Mouse (Mus musculus) spleen, adult 2 months (tissue): ENCODE measurements at regions not wholly inside any gene's neighbourhood (a gene's known extent, or its start where the extent isn't known, plus 50 kb on each side); places are given as distances from the start of the nearest gene placed in this dataset.

ENCODE experiments used
- DNase-seq, 2 experiments: peaks; one replicate each; pipeline versions ENCODE4 v3.0.0 to v3.0.0-alpha.2; 2012 to 2021; ENCODE audit warnings: low spot score in 2 of 2, low read depth in 1 of 2
- H3K27ac ChIP-seq: fragments of 200-500 bp; 2 replicates; pipeline ENCODE4 v1.5.1; 2012; ENCODE audit warnings: low read length, inconsistent platforms; ENCODE audit not compliant: insufficient read depth
- H3K27me3 ChIP-seq: fragments of 200-500 bp; 2 replicates; pipeline ENCODE4 v1.6.1; 2012; ENCODE audit warnings: mild to moderate bottlenecking, moderate library complexity, low read length, inconsistent platforms; ENCODE audit not compliant: control insufficient read depth, insufficient read depth
- H3K36me3 ChIP-seq: fragments of 200-500 bp; 2 replicates; pipeline ENCODE4 v1.6.1; 2012; ENCODE audit warnings: mild to moderate bottlenecking, low read length, inconsistent platforms; ENCODE audit not compliant: control insufficient read depth, insufficient read depth
- H3K4me1 ChIP-seq: fragments of 200-500 bp; 2 replicates; pipeline ENCODE4 v1.6.1; 2011; ENCODE audit warnings: inconsistent platforms; ENCODE audit not compliant: control insufficient read depth, insufficient read depth, insufficient read length
- H3K4me3 ChIP-seq: fragments of 200-500 bp; 2 replicates; pipeline ENCODE4 v1.5.1; 2011; ENCODE audit warnings: mild to moderate bottlenecking, inconsistent platforms; ENCODE audit not compliant: insufficient read depth, insufficient read length; ENCODE audit errors: extremely low read depth
- CTCF ChIP-seq: fragments of 200-500 bp; IDR thresholded peaks from 2 replicates; pipeline ENCODE4 v1.5.1; 2011; ENCODE audit warnings: mild to moderate bottlenecking, inconsistent platforms; ENCODE audit not compliant: insufficient read depth, insufficient read length, insufficient replicate concordance; ENCODE audit errors: extremely low read depth
- POLR2A ChIP-seq: fragments of 200-500 bp; IDR thresholded peaks from 2 replicates; pipeline ENCODE4 v1.6.1; 2011; ENCODE audit warnings: low read depth, low read length, inconsistent platforms
- WGBS: fragments of 180-500 bp; shearing (Covaris S2); methylation state at CpG from one replicate; pipeline ENCODE4 v1.1.7; 2018; 5-methylcytosine and 5-hydroxymethylcytosine counted together

- TF ChIP-seq POLR2A (no peak), CTCF (no peak)
- Histone ChIP-seq H3K27me3 (no peaks in the 10 kb centered on the region), H3K27ac (no peak overlapping the region), H3K36me3 (no peaks in the 10 kb centered on the region), H3K4me1 (no peaks in the 10 kb centered on the region), H3K4me3 (no peak overlapping the region)
- 96% methylated on average over 1 of the region's 1 CpGs for WGBS
- DNase-seq: no peak
These were observed 82.7 kb upstream of the Gm6993 start for GRCm38 (mm10) chr12:31157890-31158289.

- DNase-seq: no peak
- H3K27ac ChIP-seq: no peak overlapping the region
- no peaks in the 10 kb centered on the region for H3K27me3 ChIP-seq
- H3K36me3 ChIP-seq: no peaks in the 10 kb centered on the region
- H3K4me3 ChIP-seq: no peak overlapping the region
- TF ChIP-seq CTCF (no peak), POLR2A (no peak)
- no peaks in the 10 kb centered on the region for H3K4me1 ChIP-seq
- WGBS: 41% methylated on average over 4 of the region's 4 CpGs
These were observed 81.7 kb upstream of the Gm6993 start for GRCm38 (mm10) chr12:31158885-31159284.

GRCm38 (mm10) chr12:31159378-31159777 is 81.2 kb upstream of the Gm6993 start:
- 74% methylated on average over 7 of the region's 7 CpGs for WGBS
- H3K27me3 ChIP-seq: no peaks in the 10 kb centered on the region
- no peak for DNase-seq
- no peaks in the 10 kb centered on the region for H3K4me1 ChIP-seq
- no peak overlapping the region for H3K4me3 ChIP-seq
- no peaks in the 10 kb centered on the region for H3K36me3 ChIP-seq
- TF ChIP-seq CTCF: no peak
- no peak for TF ChIP-seq POLR2A
- H3K27ac ChIP-seq: no peak overlapping the region

GRCm38 (mm10) chr12:31168221-31168890 is 72.2 kb upstream of the Gm6993 start:
- no peaks in the 10 kb centered on the region for H3K36me3 ChIP-seq
- DNase-seq: no peak
- H3K4me3 ChIP-seq: no peak overlapping the region
- WGBS: 71% methylated on average over 4 of the region's 4 CpGs
- no peak overlapping the region for H3K27ac ChIP-seq
- no peak for TF ChIP-seq POLR2A
- no peak for TF ChIP-seq CTCF
- no peaks in the 10 kb centered on the region for H3K4me1 ChIP-seq
- H3K27me3 ChIP-seq: no peaks in the 10 kb centered on the region

GRCm38 (mm10) chr12:31170111-31170510 is 70.5 kb upstream of the Gm6993 start:
- H3K27ac ChIP-seq: no peak overlapping the region
- 68% methylated on average over 6 of the region's 6 CpGs for WGBS
- no peaks in the 10 kb centered on the region for H3K36me3 ChIP-seq
- H3K27me3 ChIP-seq: no peaks in the 10 kb centered on the region
- TF ChIP-seq POLR2A (no peak), CTCF (no peak)
- no peak for DNase-seq
- H3K4me3 ChIP-seq: no peak overlapping the region
- H3K4me1 ChIP-seq: no peaks in the 10 kb centered on the region

GRCm38 (mm10) chr12:31170546-31171160 is 69.9 kb upstream of the Gm6993 start:
- H3K36me3 ChIP-seq: no peaks in the 10 kb centered on the region
- H3K27me3 ChIP-seq: no peaks in the 10 kb centered on the region
- H3K4me1 ChIP-seq: no peaks in the 10 kb centered on the region
- no peak overlapping the region for H3K4me3 ChIP-seq
- 75% methylated on average over 10 of the region's 10 CpGs for WGBS
- DNase-seq: no peak
- no peak overlapping the region for H3K27ac ChIP-seq
- no peak for TF ChIP-seq CTCF
- TF ChIP-seq POLR2A: no peak

GRCm38 (mm10) chr12:31171992-31172391 is 68.6 kb upstream of the Gm6993 start:
- Histone ChIP-seq H3K36me3 (no peaks in the 10 kb centered on the region), H3K27ac (no peak overlapping the region), H3K4me3 (no peak overlapping the region), H3K27me3 (no peaks in the 10 kb centered on the region), H3K4me1 (no peaks in the 10 kb centered on the region)
- TF ChIP-seq CTCF (no peak), POLR2A (no peak)
- no peak for DNase-seq
- 86% methylated on average over 4 of the region's 4 CpGs for WGBS
